Mouse (Mus musculus) right cerebral cortex, postnatal 36 days (tissue): Measurements from ENCODE around the gene Pik3r4.

ENCODE experiments used
- DNase-seq, 2 experiments: peaks; one replicate each; pipeline ENCODE4 v3.0.0; 2022; ENCODE audit warnings: low spot score in 2 of 2, mixed read lengths in 1 of 2

Pik3r4 gene

GRCm38 (mm10) chr9:105697764-105698396 lies 55.1 kb downstream of the Pik3r4 start:
- DNase-seq: no peak

GRCm38 (mm10) chr9:105700702-105701101 lies 57.9 kb downstream of the Pik3r4 start:
- DNase-seq: no peak

- no peak for DNase-seq
Observed at GRCm38 (mm10) chr9:105701966-105702365, 59.2 kb downstream of the Pik3r4 start.

- DNase-seq: no peak
Observed at GRCm38 (mm10) chr9:105704226-105704932, 61.6 kb downstream of the Pik3r4 start.

- peak in 1 of 2 experiments; percentile 39 for DNase-seq
Observed at GRCm38 (mm10) chr9:105705011-105705410, 62.2 kb downstream of the Pik3r4 start.

- DNase-seq: no peak
Observed at GRCm38 (mm10) chr9:105712049-105712448, 69.3 kb downstream of the Pik3r4 start.

GRCm38 (mm10) chr9:105719367-105719766 lies 76.6 kb downstream of the Pik3r4 start:
- DNase-seq: no peak

GRCm38 (mm10) chr9:105719851-105720395 lies 77.1 kb downstream of the Pik3r4 start:
- DNase-seq: no peak

GRCm38 (mm10) chr9:105720430-105720829 lies 77.7 kb downstream of the Pik3r4 start:
- peak; percentile 62 to 69 for DNase-seq

- DNase-seq: no peak
Observed at GRCm38 (mm10) chr9:105731976-105732375, 89.2 kb downstream of the Pik3r4 start.

- DNase-seq: no peak
Observed at GRCm38 (mm10) chr9:105734651-105735050, 91.9 kb downstream of the Pik3r4 start.

- no peak for DNase-seq
Observed at GRCm38 (mm10) chr9:105735195-105735594, 92.4 kb downstream of the Pik3r4 start.
